Mouse (Mus musculus): ENCODE measurements around the gene Nfia.

Gene Nfia

DNA sequence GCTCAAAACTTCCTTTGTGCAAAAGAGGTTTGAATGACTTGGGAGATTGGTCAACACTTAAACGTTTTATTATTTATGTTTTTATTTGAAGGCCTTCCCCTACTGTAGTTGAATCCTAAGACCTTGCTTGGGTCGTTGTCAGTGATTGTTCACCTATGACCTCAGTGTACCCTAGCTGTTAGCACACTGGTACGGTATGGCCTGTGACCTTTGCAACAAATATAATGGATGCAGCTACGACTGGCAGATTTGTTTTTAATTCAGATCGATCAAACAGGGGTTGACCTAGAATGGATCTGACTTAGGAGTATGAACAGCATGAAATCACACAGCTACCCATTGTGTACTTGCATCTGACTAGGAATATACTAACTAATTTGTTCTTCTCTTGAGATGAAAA lies 266.6 kb downstream of the Nfia start:
- intact Hi-C loops (cut with DNase I): no loop called here

DNA sequence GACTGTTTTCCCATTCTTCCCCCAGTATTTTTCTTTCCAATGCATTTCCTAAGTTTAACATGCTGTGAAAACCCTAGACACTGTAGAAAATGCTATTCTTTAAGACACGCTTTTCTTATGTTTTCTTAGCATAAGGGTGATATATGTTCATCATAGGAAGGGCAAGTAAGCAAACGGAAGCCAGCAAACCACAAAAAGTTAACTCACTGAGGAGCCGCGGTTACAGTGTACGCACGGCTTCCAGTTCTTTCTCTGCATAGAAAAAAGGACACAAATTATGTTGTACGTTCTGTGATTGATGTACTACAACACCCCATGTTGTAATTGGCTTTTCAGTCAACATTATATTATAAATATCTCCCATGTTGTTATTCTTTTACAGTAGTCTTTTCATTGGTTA lies 267.6 kb downstream of the Nfia start:
- intact Hi-C loops (cut with DNase I): no loop called here

DNA sequence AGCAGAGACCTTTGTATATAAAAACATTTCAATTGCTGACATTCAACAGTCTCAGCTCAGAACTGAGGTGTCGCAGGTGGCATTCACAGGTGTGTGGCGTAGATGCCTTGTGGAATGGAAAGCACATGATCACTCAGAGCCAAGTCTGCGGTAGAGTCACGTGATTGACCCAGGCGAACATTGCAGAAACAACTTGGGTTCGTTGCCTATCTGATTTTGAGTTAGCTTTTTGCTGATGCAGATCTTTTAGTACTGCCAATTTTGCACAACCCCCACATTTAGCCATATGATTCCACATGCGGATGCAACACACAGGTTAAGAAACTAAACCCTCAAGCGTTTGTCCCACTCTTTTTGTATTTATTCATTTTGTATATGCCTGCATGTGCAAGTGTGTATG lies 272.1 kb downstream of the Nfia start:
- intact Hi-C loops (cut with DNase I): no loop called here

DNA sequence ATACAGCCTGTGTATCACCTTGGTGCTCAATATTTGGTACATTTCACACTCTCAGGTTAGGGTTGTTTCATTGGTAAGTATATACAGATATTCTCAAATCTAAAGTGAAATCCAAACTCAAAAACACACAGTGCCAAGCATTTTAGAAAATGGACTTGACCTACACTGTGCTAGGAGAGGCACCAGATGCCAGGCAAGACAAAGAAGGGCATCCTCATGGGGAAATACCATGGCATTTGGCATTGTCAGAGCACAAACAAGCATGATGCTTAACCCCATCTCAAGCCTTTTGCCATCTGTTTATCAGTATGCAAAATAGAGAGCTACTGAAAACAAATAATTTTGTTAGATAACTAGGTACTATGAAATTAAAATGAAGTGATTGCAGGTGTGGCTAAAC lies 274.8 kb downstream of the Nfia start:
- intact Hi-C loops (cut with DNase I): no loop called here

DNA sequence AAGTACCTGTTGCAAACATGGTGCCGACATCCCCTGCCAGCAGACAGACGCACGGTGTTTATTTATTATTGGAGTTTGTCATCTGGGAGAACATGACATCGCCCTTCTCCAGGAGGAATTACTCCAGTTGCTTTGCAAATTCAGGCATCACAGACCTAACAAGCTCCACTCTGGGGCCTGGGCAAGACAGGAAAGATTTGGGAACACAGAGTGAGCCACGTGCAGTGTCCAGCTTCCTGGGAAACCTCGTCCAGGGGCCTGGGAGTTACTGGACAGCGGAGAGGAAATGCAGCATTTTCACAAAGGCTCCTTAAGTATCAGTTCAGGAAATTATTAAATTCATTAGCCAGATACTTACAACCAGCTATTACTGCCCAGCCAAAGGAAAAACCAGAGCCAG lies 277.1 kb downstream of the Nfia start:
- intact Hi-C loops (cut with DNase I): no loop called here

DNA sequence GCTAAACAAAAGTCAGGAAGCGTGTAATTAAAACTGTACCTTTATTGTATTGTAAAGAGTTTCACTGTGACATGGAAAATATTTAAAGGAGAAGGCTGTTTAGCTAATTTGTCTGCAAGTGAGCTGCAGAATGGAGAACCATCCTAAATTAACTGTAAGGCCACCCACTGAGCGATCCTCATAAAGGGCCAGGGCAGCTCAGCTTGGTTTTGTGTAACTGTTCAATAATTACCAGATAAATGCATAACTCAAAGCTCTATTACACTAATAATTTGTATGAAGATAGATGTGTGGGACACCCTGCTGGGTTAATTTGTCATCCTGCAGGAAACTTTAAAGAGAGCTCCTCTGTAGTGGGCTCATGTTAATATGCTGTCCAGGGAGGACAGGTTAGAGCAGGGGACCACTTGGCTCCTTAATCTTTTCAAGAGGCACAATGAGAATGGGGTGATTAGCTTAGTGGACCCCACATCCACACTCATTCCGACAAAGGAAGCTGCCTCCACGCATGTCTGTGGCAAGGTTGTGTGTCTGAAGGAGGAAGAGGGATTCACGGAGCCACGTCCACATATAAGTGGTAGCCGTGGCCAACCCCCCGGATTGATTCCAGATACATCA lies 277.6 kb downstream of the Nfia start:
- intact Hi-C loops (cut with DNase I): no loop called here

DNA sequence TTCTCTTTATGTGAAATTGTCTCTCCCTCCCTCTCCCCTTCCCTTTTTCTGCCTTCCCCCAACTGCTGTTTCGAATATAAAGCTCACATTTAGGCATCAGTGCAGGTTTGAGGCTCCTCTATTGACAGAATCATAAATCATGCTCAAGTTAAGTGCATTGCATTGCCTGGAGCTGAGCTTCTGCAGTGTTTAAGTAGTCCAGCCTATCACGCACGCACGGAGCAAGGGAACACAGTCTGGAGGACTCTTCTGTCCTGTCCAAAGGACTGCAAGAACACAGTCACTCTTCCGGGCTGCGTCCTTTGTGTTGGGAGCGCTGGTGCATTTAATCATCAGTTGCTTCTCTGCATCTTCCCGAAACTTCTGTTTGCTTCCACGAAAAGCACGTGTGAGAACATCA lies 278.2 kb downstream of the Nfia start:
- intact Hi-C loops (cut with DNase I): no loop called here

DNA sequence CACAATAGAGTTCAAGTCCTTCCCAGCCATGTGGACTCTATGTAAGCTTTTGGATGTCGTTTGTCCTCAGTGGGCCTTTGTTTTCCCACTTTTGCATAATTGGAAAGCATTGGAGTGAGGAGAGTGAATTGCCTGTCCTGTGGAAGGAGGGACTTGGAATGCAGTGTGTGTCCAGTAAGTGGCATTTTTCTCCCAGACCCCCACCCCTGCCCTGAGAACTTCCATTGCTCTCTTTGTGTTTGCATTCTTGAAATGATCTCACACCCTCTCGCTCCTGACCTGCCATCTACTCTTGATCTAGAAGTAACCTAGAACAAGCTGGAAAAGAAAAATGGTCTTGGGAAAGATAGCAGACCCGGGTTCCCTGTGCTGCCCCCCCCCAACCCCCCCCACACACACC lies 278.8 kb downstream of the Nfia start:
- intact Hi-C loops (cut with DNase I): no loop called here

DNA sequence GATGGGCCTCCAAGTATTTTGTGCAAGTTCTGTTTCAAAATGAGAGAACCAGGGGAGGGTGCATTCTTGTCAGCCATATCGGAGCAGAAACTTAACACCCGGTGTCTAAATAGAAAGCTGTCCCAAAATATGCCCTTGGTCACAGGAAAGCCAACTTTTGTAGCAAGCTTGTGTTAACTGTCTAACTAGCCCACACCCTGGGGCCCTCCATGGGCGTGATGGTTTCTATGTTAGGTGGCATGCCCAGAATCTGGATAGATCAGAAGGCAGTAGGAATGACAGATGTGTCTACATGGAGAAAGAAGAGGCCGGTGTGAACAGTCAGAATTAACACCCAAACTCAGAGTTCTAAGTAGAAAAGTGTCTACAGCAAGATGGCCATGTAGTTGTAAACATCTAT lies 282.5 kb downstream of the Nfia start:
- intact Hi-C loops (cut with DNase I): no loop called here

DNA sequence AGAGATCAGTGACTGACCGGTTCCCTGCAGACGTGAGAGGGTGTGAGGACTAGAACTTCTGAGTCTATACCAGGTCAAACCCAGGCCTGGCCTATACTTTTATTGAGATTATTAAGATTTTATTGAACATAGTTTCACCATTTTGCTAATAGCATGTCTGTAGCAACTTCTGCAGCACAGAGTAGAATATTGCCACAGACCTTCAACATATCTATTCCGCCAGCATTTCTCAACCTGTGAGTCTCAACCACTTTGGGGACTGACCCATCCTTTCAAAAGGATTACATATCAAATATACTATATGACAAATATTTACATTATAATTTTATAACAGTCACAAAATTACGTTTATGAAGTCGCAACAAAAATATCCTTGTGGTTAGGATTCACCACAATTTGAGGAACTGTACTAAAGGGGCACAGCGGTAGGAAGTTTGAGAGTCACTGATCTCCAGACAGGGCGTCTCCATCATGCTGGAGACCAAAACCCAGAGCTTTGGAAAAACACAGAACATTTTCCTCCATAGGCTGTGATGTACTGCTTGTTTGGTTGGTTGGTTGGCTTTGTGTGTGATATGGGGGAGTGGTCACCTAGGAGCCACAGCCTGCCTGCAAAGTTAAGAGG lies 284.0 kb downstream of the Nfia start:
- intact Hi-C loops (cut with DNase I): no loop called here

DNA sequence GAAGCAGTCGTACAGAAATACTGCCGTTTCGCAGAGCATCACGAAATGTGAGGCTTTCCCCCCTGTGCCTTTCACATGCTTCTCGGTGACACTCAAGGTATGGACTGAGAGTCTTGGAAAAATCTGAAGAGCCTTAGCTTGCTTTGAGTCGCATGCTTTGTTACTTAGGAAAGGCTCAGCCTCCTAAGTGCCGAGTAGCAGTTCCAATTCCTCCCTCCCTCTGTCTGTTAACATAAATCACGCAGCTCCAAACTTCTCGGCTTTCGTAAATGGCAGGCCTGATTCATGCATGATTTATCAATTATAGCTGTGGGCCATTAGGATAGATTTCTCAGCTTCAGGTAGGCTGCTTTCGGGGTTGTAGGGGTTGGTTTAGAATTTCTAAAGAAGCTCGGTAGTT lies 284.7 kb downstream of the Nfia start:
- intact Hi-C loops (cut with DNase I): no loop called here

DNA sequence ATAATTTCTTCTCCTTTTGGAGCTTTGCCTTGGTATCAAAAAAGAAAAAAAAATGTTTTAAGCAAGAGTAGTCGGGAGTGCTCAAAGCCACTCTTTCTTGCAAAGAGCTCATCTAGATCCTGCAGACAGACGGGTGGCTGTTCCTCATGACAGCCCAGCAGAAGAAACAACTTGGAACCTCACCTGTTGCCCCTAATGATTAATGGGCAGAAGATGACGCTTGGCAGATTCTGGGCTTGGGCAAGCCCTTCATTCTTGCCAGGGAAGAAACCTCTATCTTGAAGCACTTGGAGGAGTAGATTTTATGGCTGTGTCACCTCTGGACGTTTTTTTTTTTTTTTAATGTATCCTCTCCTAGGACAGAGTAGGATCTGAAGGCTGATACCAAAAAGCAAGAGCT lies 285.2 kb downstream of the Nfia start:
- intact Hi-C loops (cut with DNase I): no loop called here

DNA sequence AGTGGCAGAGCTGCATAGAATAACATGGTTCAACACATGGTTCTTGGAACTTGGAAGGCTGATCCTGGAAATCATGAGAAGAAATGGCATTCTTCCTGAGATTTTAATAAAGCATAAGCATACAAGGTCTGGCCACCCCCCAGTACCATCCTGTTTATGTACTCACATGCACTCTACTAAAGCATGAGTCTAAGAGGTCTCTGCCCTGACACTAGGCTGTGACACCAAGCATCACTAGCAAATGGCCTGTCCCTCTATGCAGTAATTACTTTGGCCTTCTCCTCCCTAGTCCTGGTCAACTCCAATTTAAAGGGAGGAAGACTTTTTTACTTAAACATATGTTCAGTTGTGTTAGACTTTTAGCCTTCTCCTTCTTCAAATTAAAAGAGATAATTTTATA lies 285.6 kb downstream of the Nfia start:
- intact Hi-C loops (cut with DNase I): no loop called here

DNA sequence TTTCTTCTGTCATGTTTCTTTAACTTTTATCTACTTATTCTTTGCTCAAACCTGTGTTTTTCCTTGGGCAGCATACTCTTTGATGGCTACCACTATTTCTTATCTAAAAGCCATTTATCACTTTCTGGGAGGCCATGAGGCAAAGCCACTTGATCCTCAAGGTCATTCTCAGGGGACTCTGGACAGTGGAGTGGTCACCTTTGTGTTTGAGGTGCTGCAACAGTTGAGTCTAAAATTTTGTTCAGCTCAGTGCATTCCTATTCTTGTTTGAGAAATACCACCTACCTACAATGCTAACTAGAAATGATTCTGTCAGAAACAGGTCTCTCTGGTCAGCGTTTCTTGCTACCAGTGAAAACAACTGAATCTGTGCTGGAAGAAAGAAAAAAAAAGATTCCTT lies 288.1 kb downstream of the Nfia start:
- intact Hi-C loops (cut with DNase I): no loop called here

DNA sequence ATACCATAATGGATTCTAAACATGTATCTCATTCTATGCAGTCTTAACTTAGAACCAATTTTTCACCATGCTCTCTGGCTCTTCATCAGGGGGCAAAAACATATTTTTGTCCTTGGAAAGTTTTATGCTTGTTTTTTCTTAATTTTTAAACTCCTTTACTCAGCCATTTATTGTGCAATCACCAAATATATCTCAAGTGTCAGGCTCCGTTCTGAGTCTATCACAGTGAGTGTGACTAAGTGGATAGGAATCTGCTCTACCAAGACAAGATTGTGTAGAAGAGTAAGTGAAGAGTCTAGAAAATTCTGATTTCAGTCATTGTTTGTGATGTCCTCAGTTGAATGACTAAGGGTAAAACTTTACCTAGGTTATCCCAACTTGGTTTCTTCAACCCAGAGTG lies 288.6 kb downstream of the Nfia start:
- intact Hi-C loops (cut with DNase I): no loop called here

DNA sequence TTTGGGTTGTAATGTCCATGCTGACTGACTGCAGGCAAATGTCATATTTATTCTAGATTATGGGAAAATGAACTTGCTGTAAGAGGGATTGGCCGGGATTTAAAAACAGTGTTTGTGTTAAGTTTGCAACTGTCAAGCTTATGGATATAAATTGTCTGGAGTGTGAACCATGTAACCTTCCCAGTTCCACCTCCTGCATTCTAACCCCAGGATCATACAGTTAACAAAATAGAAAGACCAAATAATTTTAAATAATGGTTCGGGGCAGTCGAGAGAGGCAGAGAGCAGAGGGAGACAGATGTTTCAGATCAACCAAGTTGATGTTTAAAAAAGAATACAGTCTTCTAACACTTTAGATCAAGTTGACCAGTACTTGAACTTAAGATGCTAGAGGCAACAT lies 290.7 kb downstream of the Nfia start:
- intact Hi-C loops (cut with DNase I): no loop called here

DNA sequence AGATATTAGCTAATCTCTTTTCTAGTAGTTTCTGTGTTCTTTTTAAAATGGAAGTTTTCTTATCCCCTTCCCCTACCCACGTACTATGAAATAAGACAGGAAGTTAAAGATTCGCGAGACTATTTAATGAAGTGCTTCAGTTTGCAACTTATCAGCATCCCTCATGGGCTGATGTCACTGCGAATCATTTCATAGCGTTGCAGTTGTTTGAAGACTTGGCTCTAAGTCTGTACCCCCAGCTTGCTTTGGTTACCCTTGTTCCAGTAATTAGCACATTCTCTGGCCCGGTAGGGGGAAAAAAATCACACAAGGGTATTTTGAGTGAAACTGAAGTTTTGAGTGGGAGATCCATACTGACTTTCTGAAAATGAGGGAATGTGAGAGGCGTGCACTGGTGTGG lies 303.6 kb downstream of the Nfia start:
- intact Hi-C loops (cut with DNase I): no loop called here

DNA sequence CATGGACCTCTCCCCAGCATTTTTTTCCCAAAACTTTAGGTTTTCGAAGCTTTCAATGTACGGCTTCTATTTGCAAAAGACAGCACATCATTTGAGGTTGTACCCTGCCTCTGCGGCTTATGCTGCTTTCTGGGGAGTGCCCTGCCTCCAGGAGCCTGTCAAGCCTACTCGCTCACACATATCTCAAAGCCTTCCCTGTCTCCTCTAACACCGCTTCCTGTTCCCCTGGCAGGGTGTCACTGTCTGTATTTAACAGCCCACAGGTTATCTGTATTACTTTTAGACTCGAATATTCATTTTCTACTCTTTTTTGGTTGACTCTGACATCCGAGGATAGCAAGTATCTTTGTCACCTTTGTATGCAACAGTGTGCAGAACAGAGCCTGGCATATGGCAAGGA lies 304.1 kb downstream of the Nfia start:
- intact Hi-C loops (cut with DNase I): no loop called here

DNA sequence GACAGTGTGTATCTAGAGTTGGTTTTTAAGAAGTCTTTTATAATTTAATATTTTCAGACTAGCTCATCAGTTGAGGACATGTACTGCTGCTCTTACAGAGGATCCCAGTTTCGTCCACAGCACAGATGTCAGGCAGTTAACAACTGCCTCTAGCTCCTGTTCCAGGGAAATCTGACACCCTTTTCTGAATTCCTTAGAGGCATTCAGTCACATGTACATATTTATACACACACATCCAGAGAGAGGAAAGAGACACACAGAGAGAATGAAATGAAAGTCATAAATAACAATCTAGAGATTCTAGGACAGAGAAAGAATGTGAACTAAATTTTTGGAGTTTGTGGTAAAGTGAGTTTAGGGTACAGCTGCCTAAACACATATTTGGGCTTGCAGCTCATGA lies 308.1 kb downstream of the Nfia start:
- intact Hi-C loops (cut with DNase I): no loop called here

DNA sequence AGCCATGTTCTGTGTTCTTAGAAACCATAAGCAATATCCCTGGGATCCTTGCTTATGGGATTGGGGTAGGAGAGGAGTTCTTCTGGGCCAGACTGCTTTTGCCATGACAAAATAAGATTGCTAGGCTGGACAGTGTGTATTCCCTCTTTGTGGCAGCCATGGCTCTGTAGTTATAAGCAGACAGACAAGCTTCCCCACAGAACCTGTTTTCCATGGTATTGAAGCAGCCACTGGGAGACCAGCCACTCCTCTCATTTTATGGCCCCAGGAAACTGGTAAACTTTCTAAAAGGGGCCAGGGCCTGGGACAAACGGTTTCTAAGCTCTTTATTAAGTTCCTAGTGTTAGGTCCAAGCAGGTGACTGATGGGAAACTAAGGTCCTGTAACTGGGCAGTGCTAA lies 309.4 kb downstream of the Nfia start:
- intact Hi-C loops (cut with DNase I): no loop called here

DNA sequence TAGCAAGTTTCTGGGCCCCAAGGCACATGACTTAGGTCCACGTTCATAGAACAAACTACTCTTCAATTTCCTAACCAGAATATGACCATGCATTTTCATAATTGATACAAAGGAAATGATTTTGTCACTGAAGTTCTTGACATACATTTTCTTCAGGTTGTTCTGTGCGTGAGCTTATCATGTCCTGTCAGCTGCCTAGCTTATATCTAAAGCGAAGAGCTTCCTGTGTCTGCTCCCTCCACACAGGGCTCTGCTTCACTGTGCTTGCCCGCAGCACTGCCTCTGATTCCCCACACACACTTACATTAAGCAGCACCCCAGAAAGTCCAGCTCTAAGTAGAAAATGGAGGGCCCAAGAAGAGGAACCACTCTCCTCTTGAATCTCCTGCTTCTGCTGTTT lies 310.0 kb downstream of the Nfia start:
- intact Hi-C loops (cut with DNase I): no loop called here

DNA sequence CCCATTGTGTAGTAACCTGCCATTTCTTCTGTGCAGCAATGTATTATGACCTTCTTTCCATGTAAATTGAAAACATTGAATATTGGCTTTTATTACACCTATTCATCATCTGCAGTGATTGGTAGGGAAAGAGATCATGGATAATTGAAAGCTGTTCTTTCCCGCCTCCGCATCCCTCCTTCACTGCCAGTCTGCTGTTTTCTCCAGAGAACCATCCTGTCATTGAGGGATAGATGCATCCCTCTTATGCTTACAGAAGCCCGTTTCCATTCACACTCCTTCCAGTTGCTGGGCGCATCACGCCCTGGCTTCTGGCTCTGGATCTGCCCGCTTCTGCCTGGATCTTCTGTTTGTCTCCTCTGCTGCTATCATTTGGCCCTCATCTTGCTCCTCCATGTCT lies 312.5 kb downstream of the Nfia start:
- intact Hi-C loops (cut with DNase I): no loop called here

DNA sequence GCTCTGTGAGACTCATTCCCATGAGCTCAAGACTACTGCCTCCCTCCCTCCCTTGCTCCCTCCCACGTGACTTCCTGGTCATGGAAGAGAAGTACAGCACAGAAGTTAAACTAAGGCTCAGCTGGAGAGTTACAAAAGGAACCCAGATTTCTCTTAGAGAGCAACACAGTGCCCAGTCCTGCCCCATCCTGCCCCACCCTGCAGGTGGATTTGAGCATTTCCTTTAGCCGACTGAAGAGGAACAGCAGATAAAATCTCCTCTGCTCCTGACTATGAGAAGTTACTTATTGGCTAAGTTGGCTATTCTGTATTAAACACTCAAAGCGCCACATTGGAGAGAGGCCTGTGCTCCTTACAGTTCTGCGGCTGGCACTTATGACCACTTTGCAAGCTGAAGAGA lies 314.4 kb downstream of the Nfia start:
- intact Hi-C loops (cut with DNase I): no loop called here

DNA sequence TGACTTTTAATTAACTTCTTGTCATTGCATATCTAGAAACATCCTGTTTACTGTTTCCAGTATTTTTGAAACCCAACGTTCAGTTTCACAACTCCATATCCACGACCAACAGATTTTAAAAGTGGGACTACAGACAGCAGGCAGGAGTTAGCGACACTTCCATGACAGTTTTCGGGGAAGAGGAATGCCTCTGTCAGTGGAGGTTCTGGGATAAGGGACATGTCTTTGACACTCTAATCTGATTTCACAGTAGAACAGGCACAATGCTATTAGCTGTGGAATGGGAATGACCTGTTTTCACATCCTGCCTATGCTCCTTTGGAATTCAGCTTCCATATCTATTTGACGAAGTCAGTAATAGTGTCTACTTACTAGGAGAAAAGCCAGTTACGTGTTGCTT lies 317.5 kb downstream of the Nfia start:
- intact Hi-C loops (cut with DNase I): no loop called here

Measured in adrenal gland (tissue).